Mouse (Mus musculus): ENCODE results near the gene Zscan10. TPM values are rescaled to one million over a fixed set of nuclear protein-coding genes. Genes with fewer than 3 reads are reported as not detected.

Zscan10 gene
- total RNA-seq (2023): 0.27 TPM in 1 of 2 replicates, not detected in the other

DNA sequence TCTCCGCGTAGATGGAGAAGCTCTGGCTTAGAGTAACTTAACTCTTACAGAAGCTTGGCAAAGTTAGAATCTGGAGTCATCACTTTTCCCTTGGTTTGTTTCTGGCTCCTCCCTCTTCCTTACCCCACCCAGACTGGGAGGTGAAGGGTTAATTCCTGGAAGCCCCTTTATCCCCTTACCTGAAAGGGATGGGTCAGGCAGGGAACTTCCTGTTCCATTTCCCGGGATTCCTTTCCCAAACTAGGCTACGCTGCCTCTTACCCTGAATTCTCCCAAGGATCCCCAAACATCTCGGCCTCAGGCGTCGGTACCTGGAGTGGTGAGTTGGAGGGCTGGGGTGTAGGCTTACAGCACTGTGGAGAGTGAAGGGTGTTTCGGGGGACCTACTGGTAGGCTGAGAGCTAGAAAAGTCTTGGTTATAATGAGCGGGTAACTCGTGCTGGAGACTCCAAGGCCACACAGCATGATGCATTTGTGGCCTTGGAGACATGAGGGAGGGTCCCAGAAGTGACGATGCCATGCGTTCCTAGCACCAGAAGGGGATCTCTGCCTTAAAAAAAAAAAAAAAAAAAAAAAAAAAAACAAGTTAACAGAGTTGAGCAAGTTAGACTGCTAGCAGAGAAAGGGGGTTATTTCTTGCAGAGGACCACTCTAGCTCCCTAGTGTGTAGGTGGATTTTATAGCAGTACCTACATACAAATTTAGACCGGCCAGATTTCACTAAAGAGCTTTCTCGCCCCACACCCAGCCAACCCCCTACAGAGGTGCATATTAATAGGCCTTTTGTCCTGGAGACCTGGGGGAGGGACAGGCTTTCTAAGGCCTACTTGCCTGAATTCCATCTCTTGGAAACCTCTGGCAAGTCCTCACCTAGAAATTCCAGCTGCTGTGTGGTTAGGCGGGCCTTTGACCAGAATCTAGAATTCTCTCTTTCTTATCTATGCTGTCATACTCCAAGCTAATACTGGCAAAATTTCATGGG, at the start of gene Zscan10:
Gene Zscan10 (plus strand): TSS at position 216 of the 982 bp plus-strand sequence.

DNA sequence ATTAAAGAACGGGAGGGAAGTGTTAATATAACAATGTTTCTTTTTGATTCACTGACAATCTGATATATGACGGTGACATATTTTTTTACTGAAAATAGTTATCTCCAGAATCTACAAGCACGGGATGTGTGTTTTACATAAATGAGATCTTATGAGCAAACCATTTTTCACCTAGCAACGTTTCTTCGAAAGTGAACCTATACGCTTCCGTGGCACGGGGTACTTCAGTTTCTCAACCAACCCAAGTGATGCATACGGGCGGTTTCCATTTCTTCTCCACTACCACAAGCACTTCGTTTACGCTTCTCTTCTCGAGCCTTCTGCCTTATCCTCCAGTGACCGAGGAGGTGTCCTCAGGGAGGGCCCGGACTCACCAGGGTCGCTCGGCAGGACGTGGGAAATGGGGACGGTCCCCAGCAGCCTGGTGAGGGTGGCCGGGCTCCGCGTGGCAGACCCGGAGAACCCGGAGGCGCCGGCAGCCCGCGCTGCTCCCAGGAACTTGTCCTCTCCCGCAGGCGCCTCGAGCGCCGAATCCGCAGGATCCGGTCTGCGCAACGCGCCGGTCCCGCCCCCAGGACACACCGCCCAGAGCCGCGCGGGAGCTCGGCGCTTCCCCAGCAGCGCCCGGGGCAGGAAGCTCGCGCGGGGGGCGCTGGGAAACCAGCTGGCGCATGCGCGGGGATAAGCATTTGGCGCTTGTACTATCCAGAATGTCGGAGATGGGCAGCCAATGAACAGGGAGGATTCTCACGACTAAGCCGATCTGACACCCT, 36.9 kb upstream of the Zscan10 start, which contains the start of gene Zfp213:
Gene Zfp213 (minus strand): TSS at position 644 of the 773 bp plus-strand sequence.

DNA sequence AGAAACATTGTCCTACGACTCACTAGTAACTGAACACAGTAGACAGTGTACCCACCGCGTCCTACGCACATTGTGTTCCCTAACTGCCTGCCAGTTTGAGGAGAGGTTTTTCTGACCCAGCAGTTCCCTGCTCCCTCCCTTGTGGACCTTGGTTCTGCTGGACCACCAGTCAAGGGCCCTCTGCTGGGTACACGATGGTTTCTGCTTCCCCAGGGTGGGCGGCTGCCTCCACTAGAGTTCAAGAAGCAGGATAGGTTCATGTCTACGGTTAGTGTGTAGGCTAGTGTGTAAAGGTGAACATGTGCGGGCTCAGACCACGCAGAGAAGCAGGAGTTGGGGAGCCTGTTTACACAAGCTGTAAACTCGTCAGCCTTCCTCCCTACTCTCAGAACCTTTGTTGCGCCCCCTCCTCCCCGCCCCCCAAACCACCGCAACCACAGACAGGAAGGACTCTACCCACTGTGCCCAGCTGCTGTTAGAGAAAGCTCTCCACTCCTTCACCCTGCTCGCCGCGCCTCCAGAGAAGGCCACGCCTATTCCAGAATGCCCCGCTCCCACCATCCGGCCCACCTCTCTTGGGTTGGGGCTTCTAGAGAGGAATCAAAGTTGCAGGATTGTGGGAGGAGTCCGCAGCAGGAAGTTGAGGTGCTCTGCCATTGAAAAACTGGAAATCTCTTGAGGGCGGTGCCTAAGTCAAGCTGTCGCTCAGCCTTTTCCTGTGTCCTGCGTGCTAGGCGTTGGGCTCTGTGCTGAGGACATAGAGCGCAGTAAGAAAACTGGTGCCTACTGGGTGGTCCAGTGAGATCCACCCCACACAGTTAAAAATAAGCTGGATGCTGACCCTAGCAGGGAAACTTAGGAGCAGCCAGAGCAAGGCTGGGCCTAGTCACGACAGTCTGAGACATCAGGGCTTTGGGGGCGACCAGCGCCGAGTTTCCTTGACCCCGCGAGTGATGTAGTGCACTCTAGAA, 1.8 kb upstream of the Zscan10 start, which contains the start of gene Zfp13:
Gene Zfp13 (minus strand): TSS at position 906 of the 971 bp plus-strand sequence.

DNA sequence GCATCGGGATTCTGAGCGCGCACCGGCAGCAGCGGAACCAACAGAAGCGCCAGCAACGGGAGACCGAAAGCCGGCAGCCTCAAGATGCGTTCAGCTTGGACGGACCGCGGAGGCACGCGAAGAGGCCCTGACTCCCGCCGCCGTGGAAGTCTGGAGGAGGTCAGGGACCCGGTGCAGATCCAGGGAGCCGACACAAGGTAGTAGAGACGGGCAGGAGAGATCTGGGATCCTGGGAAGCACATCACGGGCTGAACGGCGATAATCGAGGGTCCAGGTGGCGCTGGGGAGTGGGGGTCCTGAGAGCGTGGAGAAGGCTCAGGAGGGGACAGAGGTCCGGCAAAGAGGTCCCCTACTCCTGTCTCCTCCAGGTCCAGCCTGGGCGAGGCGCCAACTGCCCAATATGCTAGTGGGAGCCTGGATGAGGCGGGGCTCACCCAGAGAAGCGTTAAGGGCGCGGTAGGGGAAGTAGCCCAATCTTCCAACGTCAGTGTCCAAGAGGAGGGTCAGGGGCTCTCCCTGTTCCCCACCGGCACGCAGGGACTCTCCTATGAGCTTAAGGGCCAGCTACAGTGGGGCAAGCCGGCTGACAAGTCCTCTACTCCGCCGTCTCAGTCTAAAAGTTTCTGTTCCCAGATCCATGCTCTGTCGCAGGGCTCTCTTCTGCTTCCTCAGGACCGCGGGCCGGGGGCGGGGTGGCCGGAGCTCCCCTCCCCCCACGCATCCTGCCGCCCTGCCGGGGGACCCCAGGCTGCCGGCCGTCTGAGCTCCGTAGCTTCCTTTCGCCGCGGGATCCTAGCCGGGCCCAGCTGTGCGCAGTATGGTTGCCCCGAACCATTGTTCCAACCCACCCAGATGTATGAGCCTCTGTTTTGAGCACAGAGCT, 44.2 kb downstream of the Zscan10 start, which contains the start of gene Mmp25:
Gene Mmp25 (minus strand): TSS at position 665 of the 883 bp plus-strand sequence.

DNA sequence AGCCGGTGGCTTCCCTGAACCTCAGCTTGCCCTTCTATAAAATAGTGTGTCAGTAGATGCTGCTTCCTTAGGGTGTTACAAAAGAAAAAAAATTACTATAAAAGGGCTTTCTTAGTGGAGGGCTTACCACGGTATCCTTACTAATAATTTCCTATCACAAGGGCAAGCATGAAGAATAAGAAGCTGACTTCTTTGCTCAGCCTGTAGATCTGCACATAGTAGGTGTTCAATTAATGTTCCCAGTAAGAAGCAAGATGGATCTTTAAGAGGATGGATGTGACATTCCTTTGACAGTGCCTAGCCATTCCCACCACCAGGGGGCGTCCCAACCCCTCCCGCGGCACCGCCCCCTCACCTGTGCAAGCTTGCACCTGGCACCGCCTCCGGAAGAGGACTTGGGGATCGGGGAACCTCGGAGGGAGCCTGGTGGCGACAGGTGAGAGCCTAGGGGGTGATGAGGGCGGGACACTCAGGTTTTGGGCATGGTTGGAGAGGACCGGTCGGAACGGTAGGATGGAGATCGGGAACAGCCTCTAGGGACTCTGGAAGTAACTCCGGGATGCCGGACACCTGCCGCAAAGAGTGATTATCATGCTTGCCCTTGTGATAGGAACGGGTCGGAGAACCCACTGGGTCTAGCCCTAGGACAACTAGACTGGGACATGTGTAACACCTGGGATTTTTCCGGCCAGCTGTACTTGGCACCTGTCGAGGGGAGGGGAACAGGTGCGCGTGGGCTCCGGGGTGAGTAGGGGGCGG, 59.6 kb downstream of the Zscan10 start, which contains the start of gene Bicdl2:
Gene Bicdl2 (plus strand): TSS at position 390 of the 759 bp plus-strand sequence.

Other genes starting within 250 kb of the Zscan10 start
- gene Vmn2r116, start 216.3 kb upstream of the Zscan10 start, total RNA-seq (2023): not detected in 2 replicates
- not detected in 2 replicates for gene Vmn2r117, start 121.2 kb upstream of the Zscan10 start, total RNA-seq (2023)
- 1.4 and 2.5 TPM in 2 replicates for gene Zfp213, start 36.6 kb upstream of the Zscan10 start, total RNA-seq (2023)
- not detected in 2 replicates for gene Zfp13, start 1.4 kb upstream of the Zscan10 start, total RNA-seq (2023)
- gene Mmp25, start 44.4 kb downstream of the Zscan10 start, total RNA-seq (2023): 177 and 198 TPM in 2 replicates
- 2.2 and 2.5 TPM in 2 replicates for gene Bicdl2, start 59.6 kb downstream of the Zscan10 start, total RNA-seq (2023)
- gene Hcfc1r1, start 72.7 kb downstream of the Zscan10 start, total RNA-seq (2023): 50.8 and 57.7 TPM in 2 replicates
- 14.7 and 18.6 TPM in 2 replicates for gene Thoc6, start 73.0 kb downstream of the Zscan10 start, total RNA-seq (2023)
- gene Tnfrsf12a, start 76.6 kb downstream of the Zscan10 start, total RNA-seq (2023): 12.7 and 14.8 TPM in 2 replicates
- gene Cldn6, start 78.4 kb downstream of the Zscan10 start, total RNA-seq (2023): not detected in 2 replicates
- gene Cldn9, start 83.2 kb downstream of the Zscan10 start, total RNA-seq (2023): not detected in 2 replicates
- 0.28 TPM in 1 of 2 replicates, not detected in the other for gene 1520401A03Rik, start 121.9 kb downstream of the Zscan10 start, total RNA-seq (2023)
- gene Pkmyt1, start 125.5 kb downstream of the Zscan10 start, total RNA-seq (2023): 39.1 and 51.5 TPM in 2 replicates
- gene Paqr4, start 140.0 kb downstream of the Zscan10 start, total RNA-seq (2023): 2.1 and 2.5 TPM in 2 replicates
- gene Kremen2, start 145.0 kb downstream of the Zscan10 start, total RNA-seq (2023): not detected in 2 replicates
- 6.7 and 7.9 TPM in 2 replicates for gene Flywch1, start 170.7 kb downstream of the Zscan10 start, total RNA-seq (2023)
- gene Flywch2, start 185.2 kb downstream of the Zscan10 start, total RNA-seq (2023): not detected in 2 replicates
- gene Srrm2, start 189.7 kb downstream of the Zscan10 start, total RNA-seq (2023): 630 and 877 TPM in 2 replicates
- 121 and 182 TPM in 2 replicates for gene Elob, start 228.3 kb downstream of the Zscan10 start, total RNA-seq (2023)
- not detected in 2 replicates for gene Prss33, start 235.2 kb downstream of the Zscan10 start, total RNA-seq (2023)
- not detected in 2 replicates for gene Prss32, start 243.0 kb downstream of the Zscan10 start, total RNA-seq (2023)
- not detected in 2 replicates for gene Prss41, start 243.3 kb downstream of the Zscan10 start, total RNA-seq (2023)

All from neutrophil, adult 65 days (primary cell).